Mouse (Mus musculus) thymus, adult 2 months (tissue): ENCODE data around the gene Rbm28. TPM values are rescaled to one million over a fixed set of nuclear protein-coding genes. Genes with fewer than 3 reads are reported as not detected.
A peak's percentile ranks its signal among the peaks of the same experiment; 100 is the strongest.

Experiments
- DNase-seq: peaks from one replicate; pipeline ENCODE4 v3.0.0; 2021
- H3K27ac ChIP-seq: fragments of 200-500 bp; 2 replicates; pipeline ENCODE4 v1.5.1; 2012; ENCODE audit warnings: low read length, control low read depth; ENCODE audit not compliant: control insufficient read depth, insufficient read depth
- H3K27me3 ChIP-seq: fragments of 200-500 bp; 2 replicates; pipeline ENCODE4 v1.6.1; 2012; ENCODE audit warnings: mild to moderate bottlenecking, low read length, moderate library complexity, mixed read lengths; ENCODE audit not compliant: control insufficient read depth, insufficient read depth
- H3K36me3 ChIP-seq: fragments of 200-500 bp; 2 replicates; pipeline ENCODE4 v1.6.1; 2012; ENCODE audit warnings: mild to moderate bottlenecking, low read length, moderate library complexity; ENCODE audit not compliant: control insufficient read depth, insufficient read depth
- H3K4me1 ChIP-seq: fragments of 200-500 bp; replicated peaks from 2 replicates; pipeline ENCODE4 v1.6.1; 2012; ENCODE audit warnings: low read length; ENCODE audit not compliant: control insufficient read depth, insufficient read depth
- H3K4me3 ChIP-seq: fragments of 200-500 bp; 2 replicates; pipeline ENCODE4 v1.5.1; 2012; ENCODE audit warnings: mild to moderate bottlenecking, low read length, control low read depth, moderate library complexity; ENCODE audit not compliant: control insufficient read depth, insufficient read depth
- CTCF ChIP-seq: fragments of 200-500 bp; IDR thresholded peaks from 2 replicates; pipeline ENCODE4 v1.5.1; 2012; ENCODE audit warnings: mild to moderate bottlenecking, control low read depth, low read length, moderate library complexity, borderline replicate concordance; ENCODE audit not compliant: control insufficient read depth, poor library complexity, insufficient read depth; ENCODE audit errors: extremely low read depth
- POLR2A ChIP-seq: fragments of 200-500 bp; IDR thresholded peaks from 2 replicates; pipeline ENCODE4 v1.6.1; 2012; ENCODE audit warnings: mild to moderate bottlenecking, low read length, control low read depth, moderate library complexity; ENCODE audit not compliant: control insufficient read depth, poor library complexity, insufficient read depth; ENCODE audit errors: extremely low read depth
- WGBS: fragments of 180-500 bp; shearing (Covaris S2); methylation state at CpG from one replicate; pipeline ENCODE4 v1.1.7; 2018; 5-methylcytosine and 5-hydroxymethylcytosine counted together
- polyA plus RNA-seq: library from polyadenylated mRNA; depleted of rRNA; stranded (reverse); fragments of >200 nt; gene quantifications from 2 replicates; pipeline ENCODE4 v1.2.3, GENCODE M21; 2012

The Rbm28 gene
- polyA plus RNA-seq, 1 experiment, result 13.0 TPM

GRCm38 (mm10) chr6:29175113-29175512 is 10.3 kb upstream of the Rbm28 start:
- Histone ChIP-seq H3K4me3 (no peak overlapping the region), H3K27me3 (peaks cover 2% of the 10 kb centered on the region; the same call in 1 of the 2 replicates), H3K4me1 (peaks cover 14% of the 10 kb centered on the region), H3K27ac (no peak overlapping the region), H3K36me3 (no peaks in the 10 kb centered on the region)
- WGBS, result 94% methylated on average over 3 of the region's 3 CpGs
- TF ChIP-seq POLR2A, result no peak
- TF ChIP-seq CTCF, result no peak
- DNase-seq, result no peak

GRCm38 (mm10) chr6:29174368-29174767 is 9.6 kb upstream of the Rbm28 start:
- Histone ChIP-seq H3K27ac (no peak overlapping the region), H3K27me3 (peaks cover 2% of the 10 kb centered on the region; the same call in 1 of the 2 replicates), H3K4me1 (peaks cover 17% of the 10 kb centered on the region), H3K4me3 (no peak overlapping the region), H3K36me3 (no peaks in the 10 kb centered on the region)
- no peak for DNase-seq
- TF ChIP-seq POLR2A (no peak), CTCF (no peak)
- WGBS, result 48% methylated on average over 7 of the region's 7 CpGs

GRCm38 (mm10) chr6:29170952-29171388 is 6.2 kb upstream of the Rbm28 start:
- TF ChIP-seq POLR2A (no peak), CTCF (peak; percentile 96)
- Histone ChIP-seq H3K4me1 (peaks cover 15% of the 10 kb centered on the region), H3K4me3 (peak overlapping the region; percentile 71), H3K27me3 (peaks cover 2% of the 10 kb centered on the region; the same call in 1 of the 2 replicates), H3K27ac (no peak overlapping the region), H3K36me3 (no peaks in the 10 kb centered on the region)
- under 1% methylated on average over 40 of the region's 40 CpGs for WGBS
- DNase-seq, result peak; percentile 75

DNA sequence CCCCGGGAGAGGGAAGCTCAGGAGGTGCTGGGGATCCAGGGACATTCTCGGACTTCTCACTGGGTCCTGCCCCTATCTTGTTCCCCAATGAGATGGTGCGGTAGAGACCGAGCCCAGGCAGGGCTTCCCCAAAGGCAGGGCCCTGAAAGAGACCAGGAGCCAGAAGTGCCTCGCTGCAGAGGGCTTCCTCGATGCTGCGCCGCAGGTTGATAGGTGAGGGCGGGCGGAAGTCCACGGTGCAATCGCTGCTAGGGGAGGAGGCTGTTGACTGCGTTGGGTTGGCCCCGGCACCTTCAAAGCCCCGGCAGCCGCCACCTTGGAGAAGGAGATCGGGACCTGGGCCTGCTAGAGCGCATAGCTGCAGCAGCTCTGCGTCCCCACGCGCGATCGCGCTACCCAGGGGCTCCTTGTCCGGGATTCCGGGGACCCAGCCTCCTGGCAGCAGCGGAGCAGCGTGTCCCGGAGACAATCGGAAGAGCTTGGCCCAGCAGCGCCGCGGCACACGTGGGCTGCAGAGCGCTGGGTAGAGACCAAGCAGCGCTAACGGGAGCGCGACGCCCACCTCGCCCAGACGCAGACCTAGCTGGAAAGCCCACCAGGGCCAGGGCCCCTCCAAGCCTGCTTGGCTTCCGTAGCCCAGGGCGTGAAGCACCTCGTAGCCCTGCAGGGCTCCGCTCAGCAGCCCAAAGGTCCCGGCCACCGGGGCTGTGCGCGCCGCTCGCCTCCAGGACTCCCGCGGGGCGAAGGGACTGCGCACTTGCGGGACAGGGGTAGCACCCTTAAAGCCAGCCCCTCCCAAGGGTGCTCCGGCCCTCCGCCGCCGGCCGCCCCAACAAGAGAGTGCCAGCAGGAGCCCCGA is 5.5 kb upstream of the Rbm28 start:
- peak; percentile 62 for DNase-seq

DNA sequence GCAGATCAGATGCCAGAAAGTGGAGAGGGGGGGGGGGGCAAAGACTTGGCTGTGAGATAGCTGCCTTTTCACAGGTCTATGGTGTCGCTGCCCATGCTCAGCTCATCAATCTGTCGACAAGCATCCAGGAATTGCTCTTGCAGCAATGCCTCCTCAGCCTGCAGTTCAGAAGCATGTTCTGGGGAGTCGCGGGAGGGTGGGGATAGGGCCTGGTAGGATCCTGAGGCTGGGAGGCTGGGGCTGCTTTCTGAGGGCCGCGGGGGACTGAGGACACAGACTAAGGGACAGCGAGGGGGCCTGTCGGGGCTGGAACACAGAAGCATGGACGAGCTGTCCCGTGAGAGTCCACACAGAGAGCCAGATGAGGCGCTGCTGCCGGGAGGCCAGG is 4.9 kb upstream of the Rbm28 start:
- Histone ChIP-seq H3K27me3 (peaks cover 2% of the 10 kb centered on the region; the same call in 1 of the 2 replicates), H3K4me3 (peak overlapping the region; percentile 71), H3K4me1 (peaks cover 15% of the 10 kb centered on the region), H3K36me3 (no peaks in the 10 kb centered on the region), H3K27ac (no peak overlapping the region)
- no peak for DNase-seq
- 20% methylated on average over 12 of the region's 12 CpGs for WGBS
- TF ChIP-seq CTCF (no peak), POLR2A (no peak)

More for the DNA sequence above, 5.5 kb upstream of the Rbm28 start:
- under 1% methylated on average over 63 of the region's 63 CpGs for WGBS
- Histone ChIP-seq H3K27ac (no peak overlapping the region), H3K27me3 (peaks cover 2% of the 10 kb centered on the region; the same call in 1 of the 2 replicates), H3K4me1 (peaks cover 15% of the 10 kb centered on the region), H3K4me3 (peak overlapping the region; percentile 71), H3K36me3 (no peaks in the 10 kb centered on the region)
- TF ChIP-seq POLR2A (no peak), CTCF (no peak)

GRCm38 (mm10) chr6:29168871-29169270 is 4.1 kb upstream of the Rbm28 start:
- no peak for DNase-seq
- Histone ChIP-seq H3K36me3 (no peaks in the 10 kb centered on the region), H3K27me3 (peaks cover 2% of the 10 kb centered on the region; the same call in 1 of the 2 replicates), H3K4me1 (peaks cover 17% of the 10 kb centered on the region), H3K4me3 (no peak overlapping the region), H3K27ac (no peak overlapping the region)
- no peak for TF ChIP-seq POLR2A
- TF ChIP-seq CTCF, result no peak
- 51% methylated on average over 2 of the region's 2 CpGs for WGBS
